Mouse (Mus musculus) forebrain, embryonic 11.5 days (tissue): Measurements from ENCODE around the gene Lipo2. TPM values are rescaled to one million over a fixed set of nuclear protein-coding genes. Genes with fewer than 3 reads are reported as not detected.
"Not testable (repeated sequence)": the region's sequence is repeated elsewhere in the genome, so short reads cannot be mapped to it uniquely, and the experiment has no call there.

ENCODE experiments used
- ATAC-seq: fragments of 200-750 bp; cut with Nextera tagmentation; replicated peaks from 2 replicates; pipeline ENCODE4 v1.8.0; 2017; ENCODE audit warnings: moderate TSS enrichment; ENCODE audit not compliant: low FRiP score
- DNase-seq: peaks from one replicate; pipeline ENCODE4 v3.0.0-alpha.2; 2017; ENCODE audit warnings: low spot score
- H3K27ac ChIP-seq: fragments of 300-500 bp; sonication (generic); 2 replicates; pipeline ENCODE4 v1.5.1; 2014; ENCODE audit warnings: low read depth, low read length
- H3K27me3 ChIP-seq: fragments of 300-500 bp; sonication (generic); 2 replicates; pipeline ENCODE4 v1.6.1; 2014; ENCODE audit warnings: mild to moderate bottlenecking, low read length, mixed read lengths; ENCODE audit not compliant: control insufficient read depth, insufficient read depth
- H3K36me3 ChIP-seq: fragments of 300-500 bp; sonication (generic); 2 replicates; pipeline ENCODE4 v1.6.1; 2014; ENCODE audit warnings: mild to moderate bottlenecking, low read length, moderate library complexity, mixed read lengths; ENCODE audit not compliant: control insufficient read depth, insufficient read depth
- H3K4me1 ChIP-seq: fragments of 300-500 bp; sonication (generic); replicated peaks from 2 replicates; pipeline ENCODE4 v1.6.1; 2014; ENCODE audit warnings: low read length, mixed read lengths; ENCODE audit not compliant: control insufficient read depth, insufficient read depth
- H3K4me2 ChIP-seq: fragments of 300-500 bp; sonication (generic); 2 replicates; pipeline ENCODE4 v1.6.1; 2014; ENCODE audit warnings: low read depth, mild to moderate bottlenecking, low read length, moderate library complexity, mixed read lengths; ENCODE audit not compliant: severe bottlenecking
- H3K4me3 ChIP-seq: fragments of 300-500 bp; sonication (generic); 2 replicates; pipeline ENCODE4 v1.5.1; 2014; ENCODE audit warnings: low read depth, low read length
- H3K9ac ChIP-seq: fragments of 300-500 bp; sonication (generic); 2 replicates; pipeline ENCODE4 v1.6.1; 2014; ENCODE audit warnings: low read length
- H3K9me3 ChIP-seq: fragments of 300-500 bp; sonication (generic); 2 replicates; pipeline ENCODE4 v1.6.1; 2016; ENCODE audit warnings: low read length, mixed read lengths; ENCODE audit not compliant: control insufficient read depth
- WGBS: fragments of 180-500 bp; shearing (Covaris S2); extraction: QIAGEN DNeasy Blood & Tissue Kit; methylation state at CpG from one replicate; pipeline ENCODE4 v1.1.7; 2014; 5-methylcytosine and 5-hydroxymethylcytosine counted together
- polyA plus RNA-seq: library from polyadenylated mRNA; unstranded; fragments of >200 nt; fragmentation: Nextera tagmentation; extraction: Ambion mirVana; gene quantifications from 2 replicates; pipeline ENCODE4 v1.2.1, GENCODE M21; 2014

Lipo2 gene
- 0.61 TPM in 1 of 2 replicates, not detected in the other for polyA plus RNA-seq

DNA sequence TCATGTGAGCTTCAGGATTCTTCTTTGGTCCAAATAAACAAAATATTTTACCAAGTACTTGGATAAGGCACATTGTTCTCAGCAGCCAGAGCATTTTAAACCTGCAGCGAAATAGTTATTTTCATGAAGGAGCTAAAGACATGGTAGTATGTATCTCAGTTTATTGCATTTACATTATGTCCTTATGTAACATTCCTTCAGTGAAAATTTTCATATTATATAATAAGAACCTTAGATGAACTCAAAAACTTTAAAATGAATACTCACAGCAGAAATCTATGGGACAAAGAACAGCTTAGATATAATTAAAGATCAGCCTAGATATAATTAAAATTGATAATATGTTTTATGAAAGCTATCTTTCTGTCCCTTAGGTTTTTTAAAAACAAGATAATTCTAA is at the start of gene Lipo2:
Gene Lipo2 (minus strand): TSS at position 101 of the 400 bp plus-strand sequence.
- not testable (repeated sequence) for H3K36me3 ChIP-seq, H3K27me3 ChIP-seq, H3K9ac ChIP-seq, DNase-seq, H3K4me1 ChIP-seq, H3K27ac ChIP-seq, H3K4me3 ChIP-seq, H3K4me2 ChIP-seq, H3K9me3 ChIP-seq, ATAC-seq
- 98% methylated on average over 1 of the region's 1 CpGs for WGBS

DNA sequence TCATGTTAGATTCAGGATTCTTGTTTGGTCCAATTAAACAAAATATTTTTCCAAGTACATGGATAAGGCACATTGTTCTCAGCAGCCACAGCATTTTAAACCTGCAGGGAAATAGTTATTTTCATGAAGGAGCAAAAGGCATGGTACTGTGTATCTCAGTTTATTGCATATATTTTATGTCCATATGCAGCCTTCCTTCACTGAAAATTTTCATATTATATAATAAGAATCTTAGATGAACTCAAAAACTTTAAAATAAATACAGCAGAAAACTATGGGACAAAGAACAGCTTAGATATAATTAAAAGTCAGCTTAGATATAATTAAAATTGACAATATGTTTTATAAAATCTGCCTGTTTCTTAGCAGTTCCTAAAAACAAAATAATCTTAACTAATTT is 36.2 kb upstream of the Lipo2 start, which contains the start of gene Lipo1:
Gene Lipo1 (minus strand): TSS at position 101 of the 400 bp plus-strand sequence.
- not testable (repeated sequence) for H3K9ac ChIP-seq, H3K4me2 ChIP-seq, H3K27ac ChIP-seq, DNase-seq, H3K4me3 ChIP-seq, H3K36me3 ChIP-seq, ATAC-seq, H3K27me3 ChIP-seq, H3K4me1 ChIP-seq, H3K9me3 ChIP-seq

DNA sequence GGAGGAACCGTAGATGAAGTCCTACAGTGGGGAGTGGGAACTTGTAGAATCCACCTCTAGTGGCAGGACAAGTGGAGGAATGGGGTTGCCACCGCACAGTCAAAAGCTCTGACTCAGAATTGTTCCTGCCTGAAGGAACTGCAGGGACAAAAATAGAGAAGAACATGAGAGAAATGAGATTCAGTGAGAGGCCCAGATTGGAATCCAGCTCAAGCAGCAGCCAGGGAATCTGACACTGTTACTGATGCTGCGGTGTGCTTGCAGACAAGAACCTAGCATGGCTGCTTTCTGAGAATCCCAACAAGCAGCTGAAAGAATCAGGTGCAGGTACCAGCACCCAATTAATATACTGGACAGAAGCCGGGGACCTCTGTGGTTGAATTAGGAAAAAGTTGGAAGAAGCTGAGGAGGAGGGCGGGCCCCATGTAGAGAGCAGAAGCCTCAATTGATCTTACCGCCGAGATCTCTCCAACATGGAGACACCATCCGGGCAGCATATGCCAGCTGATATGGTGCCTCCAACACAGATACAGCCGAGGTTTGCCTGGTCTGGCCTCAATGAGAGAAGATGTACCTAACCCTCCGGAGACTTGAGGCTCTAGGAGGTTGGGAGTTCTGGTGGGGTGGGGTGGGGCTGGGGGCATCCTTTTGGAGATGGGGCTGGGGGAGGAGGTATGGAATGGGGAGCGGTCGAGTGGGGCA is 35.6 kb upstream of the Lipo2 start:
- WGBS = 92% methylated on average over 12 of the region's 12 CpGs
- H3K27me3 ChIP-seq = no peaks in the 10 kb centered on the region
- no peak overlapping the region for H3K27ac ChIP-seq
- H3K9me3 ChIP-seq = no peaks in the 10 kb centered on the region
- no peak overlapping the region for H3K9ac ChIP-seq
- H3K36me3 ChIP-seq = no peaks in the 10 kb centered on the region
- no peaks in the 10 kb centered on the region for H3K4me1 ChIP-seq
- H3K4me2 ChIP-seq = no peak overlapping the region
- DNase-seq = no peak
- ATAC-seq = no peak
- no peak overlapping the region for H3K4me3 ChIP-seq

DNA sequence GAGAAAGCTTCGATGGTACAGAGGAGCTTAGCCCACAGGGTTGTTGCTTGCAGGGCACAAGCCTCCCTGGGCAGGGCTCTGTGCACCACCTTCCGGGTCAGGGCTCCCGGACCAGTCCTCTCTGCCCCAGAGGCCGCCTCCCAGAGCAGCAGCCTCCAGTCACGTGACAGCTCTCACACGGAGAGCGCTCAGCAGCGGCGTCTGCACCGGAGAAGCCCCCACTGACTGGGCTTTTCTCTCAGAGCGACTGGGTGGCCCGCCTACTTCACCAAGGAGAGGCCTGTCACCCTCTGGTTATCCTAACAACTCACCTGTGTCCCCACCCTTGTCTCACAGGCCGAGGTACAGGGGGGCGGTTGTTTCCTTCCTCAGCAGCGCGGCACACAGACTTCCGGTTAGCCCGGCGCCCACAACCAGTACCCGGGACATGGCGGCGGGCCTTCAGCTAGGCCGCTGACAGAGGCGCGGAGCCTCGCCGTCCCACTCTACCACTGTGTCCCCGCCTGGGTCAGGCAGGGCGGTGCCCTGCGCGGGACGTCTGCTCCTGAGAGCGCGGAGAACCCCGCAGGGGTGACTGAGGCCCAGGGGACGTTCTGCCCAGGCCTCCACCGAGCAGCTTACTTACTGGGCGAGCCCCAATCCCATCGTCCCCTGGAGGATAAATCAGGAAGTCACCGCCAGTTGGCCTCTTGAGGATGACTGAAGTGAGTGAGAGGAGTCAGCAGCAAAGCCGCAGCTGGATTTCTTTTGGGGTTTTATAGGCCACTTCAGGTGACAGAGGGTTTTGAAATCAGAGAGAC is 10.3 kb upstream of the Lipo2 start, which contains the start of gene Lipo3:
Gene Lipo3 (minus strand): TSS at position 665 of the 800 bp plus-strand sequence.
- not testable (repeated sequence) for H3K27me3 ChIP-seq, H3K4me1 ChIP-seq, H3K9me3 ChIP-seq, H3K4me3 ChIP-seq, H3K27ac ChIP-seq, H3K4me2 ChIP-seq, H3K36me3 ChIP-seq, H3K9ac ChIP-seq
- WGBS = 36% methylated on average over 12 of the region's 41 CpGs
- DNase-seq (peak; percentile 53), ATAC-seq (peak; percentile 94)

Other genes with a start within 250 kb of the Lipo2 start
- not detected in 2 replicates for gene Lipo4, start 233.6 kb downstream of the Lipo2 start, polyA plus RNA-seq
- gene Gm8978, start 126.1 kb downstream of the Lipo2 start, polyA plus RNA-seq = not detected in 2 replicates
- 9.9 and 10.7 TPM in 2 replicates for gene Lipo3, start 10.6 kb upstream of the Lipo2 start, polyA plus RNA-seq
- gene Lipo1, start 36.1 kb upstream of the Lipo2 start, polyA plus RNA-seq = not detected in 2 replicates
- gene Lipf, start 209.8 kb upstream of the Lipo2 start, polyA plus RNA-seq = not detected in 2 replicates